Mouse (Mus musculus) midbrain, embryonic 10.5 days (tissue): Measurements from ENCODE around the gene Trim15. TPM values are rescaled to one million over a fixed set of nuclear protein-coding genes. Genes with fewer than 3 reads are reported as not detected.
A peak's percentile ranks its signal among the peaks of the same experiment; 100 is the strongest.
"Not testable (repeated sequence)": the region's sequence is repeated elsewhere in the genome, so short reads cannot be mapped to it uniquely, and the experiment has no call there.

ENCODE experiments used
- DNase-seq: peaks from one replicate; pipeline ENCODE4 v3.0.0-alpha.2; 2017; ENCODE audit warnings: low spot score
- H3K27ac ChIP-seq: fragments of 300-500 bp; sonication (generic); replicated peaks from 2 replicates; pipeline ENCODE4 v1.5.1; 2016; ENCODE audit warnings: mild to moderate bottlenecking
- H3K27me3 ChIP-seq: fragments of 300-500 bp; sonication (generic); 2 replicates; pipeline ENCODE4 v1.6.1; 2016; ENCODE audit warnings: low read depth, mild to moderate bottlenecking; ENCODE audit not compliant: poor library complexity, severe bottlenecking
- H3K36me3 ChIP-seq: fragments of 300-500 bp; sonication (generic); 2 replicates; pipeline ENCODE4 v1.6.1; 2016; ENCODE audit warnings: mild to moderate bottlenecking, moderate library complexity
- H3K4me1 ChIP-seq: fragments of 300-500 bp; sonication (generic); 2 replicates; pipeline ENCODE4 v1.6.1; 2016
- H3K4me3 ChIP-seq: fragments of 300-500 bp; sonication (generic); 2 replicates; pipeline ENCODE4 v1.5.1; 2016; ENCODE audit warnings: mild to moderate bottlenecking, moderate library complexity
- H3K9me3 ChIP-seq: fragments of 300-500 bp; sonication (generic); replicated peaks from 2 replicates; pipeline ENCODE4 v1.6.1; 2016; ENCODE audit warnings: mild to moderate bottlenecking
- WGBS: fragments of 180-500 bp; shearing (Covaris S2); methylation state at CpG from one replicate; pipeline ENCODE4 v1.1.7; 2016; 5-methylcytosine and 5-hydroxymethylcytosine counted together
- polyA plus RNA-seq: library from polyadenylated mRNA; unstranded; fragments of >200 nt; fragmentation: Nextera tagmentation; extraction: Ambion mirVana; gene quantifications from 2 replicates; pipeline ENCODE4 v1.2.1, GENCODE M21; 2016

Gene Trim15
- polyA plus RNA-seq, 1 experiment from 2014 or later: 0.27 TPM

GRCm38 (mm10) chr17:36893387-36893786 lies 26.4 kb upstream of the Trim15 start:
- Histone ChIP-seq H3K9me3 (no peaks in the 10 kb centered on the region), H3K27ac (no peak overlapping the region), H3K4me3 (no peak overlapping the region), H3K36me3 (no peaks in the 10 kb centered on the region), H3K27me3 (no peaks in the 10 kb centered on the region), H3K4me1 (no peaks in the 10 kb centered on the region)
- DNase-seq: no peak
- WGBS: 79% methylated on average over 5 of the region's 5 CpGs

DNA sequence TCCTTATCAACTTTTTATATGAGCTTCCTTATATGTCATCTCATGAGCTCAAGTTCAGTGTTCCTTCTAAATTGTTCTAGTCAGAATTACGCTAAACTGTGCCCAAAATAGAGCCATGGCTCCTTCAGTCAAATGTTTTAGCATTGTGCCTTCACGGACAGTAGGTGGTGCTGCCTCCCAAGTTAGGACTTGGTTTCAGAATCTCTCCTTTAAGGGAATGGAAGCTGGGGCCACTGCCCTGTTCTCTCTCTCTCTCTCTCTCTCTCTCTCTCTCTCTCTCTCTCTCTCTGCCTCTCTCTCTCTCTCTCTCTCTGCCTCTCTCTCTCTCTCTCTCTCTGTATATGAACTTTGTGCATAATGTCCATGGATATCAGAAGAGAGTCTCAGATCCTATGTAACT lies 25.4 kb upstream of the Trim15 start:
- 17% methylated on average over 2 of the region's 2 CpGs for WGBS
- no peaks in the 10 kb centered on the region for H3K9me3 ChIP-seq
- H3K36me3 ChIP-seq: no peaks in the 10 kb centered on the region
- H3K4me3 ChIP-seq: no peak overlapping the region
- H3K4me1 ChIP-seq: no peaks in the 10 kb centered on the region
- H3K27me3 ChIP-seq: no peaks in the 10 kb centered on the region
- H3K27ac ChIP-seq: no peak overlapping the region
- DNase-seq: peak; percentile 17

DNA sequence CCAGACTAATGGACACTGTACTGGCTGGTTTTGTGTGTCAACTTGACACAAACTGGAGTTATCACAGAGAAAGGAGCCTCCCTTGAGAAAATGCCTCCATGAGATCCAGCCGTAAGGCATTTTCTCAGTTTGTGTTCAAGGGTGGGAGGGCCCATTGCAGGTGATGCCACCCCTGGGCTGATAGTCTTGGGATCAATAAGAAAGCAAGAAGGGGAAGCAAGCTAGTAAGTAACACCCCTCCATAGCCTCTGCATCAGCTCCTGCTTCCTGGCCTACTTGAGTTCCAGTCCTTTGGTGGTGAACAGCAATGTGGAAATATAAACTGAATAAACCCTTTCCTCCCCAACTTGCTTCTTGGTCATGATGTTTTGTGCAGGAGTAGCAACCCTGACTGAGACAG lies 24.5 kb upstream of the Trim15 start:
- H3K36me3 ChIP-seq, H3K9me3 ChIP-seq, H3K4me3 ChIP-seq, H3K27ac ChIP-seq, H3K4me1 ChIP-seq, DNase-seq, H3K27me3 ChIP-seq: not testable (repeated sequence)
- WGBS: 93% methylated on average over 1 of the region's 1 CpGs

- no peaks in the 10 kb centered on the region for H3K4me1 ChIP-seq
- WGBS: 87% methylated on average over 5 of the region's 5 CpGs
- H3K9me3 ChIP-seq: no peaks in the 10 kb centered on the region
Observed at GRCm38 (mm10) chr17:36890073-36890903, 23.3 kb upstream of the Trim15 start, which contains the start of gene Trim40. Gene Trim40 (minus strand): TSS chr17:36890123.

GRCm38 (mm10) chr17:36885132-36885790 lies 18.3 kb upstream of the Trim15 start:
- DNase-seq: no peak
- Histone ChIP-seq H3K27me3 (no peaks in the 10 kb centered on the region), H3K4me3 (no peak overlapping the region), H3K36me3 (no peaks in the 10 kb centered on the region), H3K27ac (no peak overlapping the region), H3K4me1 (no peaks in the 10 kb centered on the region), H3K9me3 (no peaks in the 10 kb centered on the region)
- 95% methylated on average over 12 of the region's 12 CpGs for WGBS

More at GRCm38 (mm10) chr17:36890073-36890903, 23.3 kb upstream of the Trim15 start, which contains the start of gene Trim40:
- H3K27me3 ChIP-seq: no peaks in the 10 kb centered on the region
- H3K36me3 ChIP-seq: no peaks in the 10 kb centered on the region
- DNase-seq: no peak
- no peak within 1 kb of the TSS for H3K27ac ChIP-seq
- H3K4me3 ChIP-seq: no peak within 1 kb of the TSS

- Histone ChIP-seq H3K9me3 (no peaks in the 10 kb centered on the region), H3K4me3 (no peak overlapping the region), H3K4me1 (no peaks in the 10 kb centered on the region), H3K36me3 (no peaks in the 10 kb centered on the region), H3K27me3 (no peaks in the 10 kb centered on the region), H3K27ac (no peak overlapping the region)
- WGBS: 79% methylated on average over 2 of the region's 2 CpGs
- DNase-seq: no peak
Observed at GRCm38 (mm10) chr17:36883350-36883749, 16.3 kb upstream of the Trim15 start.

- WGBS: 85% methylated on average over 4 of the region's 4 CpGs
- H3K36me3 ChIP-seq: no peaks in the 10 kb centered on the region
- no peaks in the 10 kb centered on the region for H3K9me3 ChIP-seq
- no peak overlapping the region for H3K27ac ChIP-seq
- no peak overlapping the region for H3K4me3 ChIP-seq
- H3K27me3 ChIP-seq: no peaks in the 10 kb centered on the region
- no peak for DNase-seq
- no peaks in the 10 kb centered on the region for H3K4me1 ChIP-seq
Observed at GRCm38 (mm10) chr17:36874636-36875035, 7.6 kb upstream of the Trim15 start.

- 81% methylated on average over 25 of the region's 25 CpGs for WGBS
- DNase-seq: no peak
- Histone ChIP-seq H3K27me3 (peaks cover 21% of the 10 kb centered on the region), H3K4me3 (peak overlapping the region; percentile 23), H3K36me3 (no peaks in the 10 kb centered on the region), H3K4me1 (peaks cover 11% of the 10 kb centered on the region), H3K9me3 (no peaks in the 10 kb centered on the region), H3K27ac (0 out of 2 replicates have a peak overlapping the region, but pooled peaks have one; percentile 19)
Observed at GRCm38 (mm10) chr17:36869955-36870810, 3.2 kb upstream of the Trim15 start.

DNA sequence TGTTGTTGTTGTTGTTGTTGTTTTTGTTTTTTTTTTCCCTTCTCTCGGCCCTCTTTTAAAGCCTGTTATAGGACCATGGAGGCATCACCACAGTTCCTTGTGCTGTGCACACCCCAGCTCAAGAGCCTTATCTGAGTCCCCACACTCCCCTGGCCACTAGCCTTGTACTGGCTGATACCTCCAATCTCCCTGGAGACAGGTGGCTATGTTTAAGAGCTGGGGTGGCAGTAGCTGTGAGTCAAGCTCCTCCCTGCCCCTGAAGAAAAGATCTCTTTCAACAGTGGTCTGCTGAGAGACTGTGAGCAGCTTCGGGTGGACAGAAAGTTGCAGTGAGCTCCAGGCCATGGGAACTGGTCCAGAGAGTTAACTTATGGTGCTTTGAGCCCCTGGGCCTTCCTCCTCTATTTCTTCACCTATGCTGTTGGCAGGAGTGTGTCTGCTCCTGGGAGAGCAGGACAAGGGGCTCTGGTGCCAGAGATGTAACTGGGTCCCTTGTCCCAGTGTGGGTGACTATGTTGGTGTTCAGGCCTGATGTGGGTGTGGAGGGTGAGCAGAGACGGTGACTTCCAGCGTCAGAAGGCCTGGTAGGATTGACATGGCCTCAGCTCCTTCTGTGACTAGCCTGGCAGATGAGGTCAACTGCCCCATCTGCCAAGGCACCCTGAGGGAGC lies 2.4 kb upstream of the Trim15 start, which contains the start of gene Trim10:
TSS of gene Trim10 (plus strand) at position 291 of the 671 bp plus-strand sequence.
- DNase-seq: no peak
- Histone ChIP-seq H3K4me1 (peaks cover 11% of the 10 kb centered on the region), H3K27ac (0 out of 2 replicates have a peak within 1 kb of the TSS, but pooled peaks have one; percentile 19), H3K27me3 (peaks cover 21% of the 10 kb centered on the region), H3K4me3 (peak within 1 kb of the TSS; percentile 23), H3K36me3 (no peaks in the 10 kb centered on the region), H3K9me3 (no peaks in the 10 kb centered on the region)
- 84% methylated on average over 4 of the region's 4 CpGs for WGBS

GRCm38 (mm10) chr17:36868836-36869235 lies 1.8 kb upstream of the Trim15 start:
- WGBS: 83% methylated on average over 2 of the region's 2 CpGs
- peaks cover 11% of the 10 kb centered on the region for H3K4me1 ChIP-seq
- no peaks in the 10 kb centered on the region for H3K9me3 ChIP-seq
- H3K27ac ChIP-seq: no peak overlapping the region
- no peak overlapping the region for H3K4me3 ChIP-seq
- peaks cover 21% of the 10 kb centered on the region for H3K27me3 ChIP-seq
- H3K36me3 ChIP-seq: no peaks in the 10 kb centered on the region
- no peak for DNase-seq

- H3K27me3 ChIP-seq: peaks cover 9% of the 10 kb centered on the region
- peaks cover 4% of the 10 kb centered on the region for H3K4me1 ChIP-seq
- DNase-seq: no peak
- no peak overlapping the region for H3K27ac ChIP-seq
- H3K9me3 ChIP-seq: no peaks in the 10 kb centered on the region
- peaks cover 34% of the 10 kb centered on the region for H3K36me3 ChIP-seq
- 64% methylated on average over 2 of the region's 2 CpGs for WGBS
- H3K4me3 ChIP-seq: no peak overlapping the region
Observed at GRCm38 (mm10) chr17:36861680-36862079, 5.3 kb downstream of the Trim15 start.

- no peaks in the 10 kb centered on the region for H3K9me3 ChIP-seq
- H3K36me3 ChIP-seq: peaks cover 69% of the 10 kb centered on the region
- H3K27me3 ChIP-seq: no peaks in the 10 kb centered on the region
- no peak overlapping the region for H3K27ac ChIP-seq
- no peak for DNase-seq
- 89% methylated on average over 3 of the region's 3 CpGs for WGBS
- no peaks in the 10 kb centered on the region for H3K4me1 ChIP-seq
- H3K4me3 ChIP-seq: no peak overlapping the region
Observed at GRCm38 (mm10) chr17:36858181-36858580, 8.8 kb downstream of the Trim15 start.
